Mouse (Mus musculus) spleen, adult 2 months (tissue): Measurements from ENCODE around the gene Pdzrn4. TPM values are rescaled to one million over a fixed set of nuclear protein-coding genes. Genes with fewer than 3 reads are reported as not detected.
"Not testable (repeated sequence)": the region's sequence is repeated elsewhere in the genome, so short reads cannot be mapped to it uniquely, and the experiment has no call there.

Experiments
- DNase-seq, 2 experiments: peaks; one replicate each; pipeline versions ENCODE4 v3.0.0 to v3.0.0-alpha.2; 2012 to 2021; ENCODE audit warnings: low spot score in 2 of 2, low read depth in 1 of 2
- H3K27ac ChIP-seq: fragments of 200-500 bp; 2 replicates; pipeline ENCODE4 v1.5.1; 2012; ENCODE audit warnings: low read length, inconsistent platforms; ENCODE audit not compliant: insufficient read depth
- H3K27me3 ChIP-seq: fragments of 200-500 bp; 2 replicates; pipeline ENCODE4 v1.6.1; 2012; ENCODE audit warnings: mild to moderate bottlenecking, moderate library complexity, low read length, inconsistent platforms; ENCODE audit not compliant: control insufficient read depth, insufficient read depth
- H3K36me3 ChIP-seq: fragments of 200-500 bp; 2 replicates; pipeline ENCODE4 v1.6.1; 2012; ENCODE audit warnings: mild to moderate bottlenecking, low read length, inconsistent platforms; ENCODE audit not compliant: control insufficient read depth, insufficient read depth
- H3K4me1 ChIP-seq: fragments of 200-500 bp; 2 replicates; pipeline ENCODE4 v1.6.1; 2011; ENCODE audit warnings: inconsistent platforms; ENCODE audit not compliant: control insufficient read depth, insufficient read depth, insufficient read length
- H3K4me3 ChIP-seq: fragments of 200-500 bp; 2 replicates; pipeline ENCODE4 v1.5.1; 2011; ENCODE audit warnings: mild to moderate bottlenecking, inconsistent platforms; ENCODE audit not compliant: insufficient read depth, insufficient read length; ENCODE audit errors: extremely low read depth
- CTCF ChIP-seq: fragments of 200-500 bp; IDR thresholded peaks from 2 replicates; pipeline ENCODE4 v1.5.1; 2011; ENCODE audit warnings: mild to moderate bottlenecking, inconsistent platforms; ENCODE audit not compliant: insufficient read depth, insufficient read length, insufficient replicate concordance; ENCODE audit errors: extremely low read depth
- POLR2A ChIP-seq: fragments of 200-500 bp; IDR thresholded peaks from 2 replicates; pipeline ENCODE4 v1.6.1; 2011; ENCODE audit warnings: low read depth, low read length, inconsistent platforms
- WGBS: fragments of 180-500 bp; shearing (Covaris S2); methylation state at CpG from one replicate; pipeline ENCODE4 v1.1.7; 2018; 5-methylcytosine and 5-hydroxymethylcytosine counted together
- polyA plus RNA-seq: library from polyadenylated mRNA; depleted of rRNA; stranded (reverse); fragments of >200 nt; gene quantifications from 2 replicates; pipeline ENCODE4 v1.2.3, GENCODE M21; 2012; rRNA removed

Gene Pdzrn4
- 0.02 TPM in 1 of 2 replicates, not detected in the other for polyA plus RNA-seq

DNA sequence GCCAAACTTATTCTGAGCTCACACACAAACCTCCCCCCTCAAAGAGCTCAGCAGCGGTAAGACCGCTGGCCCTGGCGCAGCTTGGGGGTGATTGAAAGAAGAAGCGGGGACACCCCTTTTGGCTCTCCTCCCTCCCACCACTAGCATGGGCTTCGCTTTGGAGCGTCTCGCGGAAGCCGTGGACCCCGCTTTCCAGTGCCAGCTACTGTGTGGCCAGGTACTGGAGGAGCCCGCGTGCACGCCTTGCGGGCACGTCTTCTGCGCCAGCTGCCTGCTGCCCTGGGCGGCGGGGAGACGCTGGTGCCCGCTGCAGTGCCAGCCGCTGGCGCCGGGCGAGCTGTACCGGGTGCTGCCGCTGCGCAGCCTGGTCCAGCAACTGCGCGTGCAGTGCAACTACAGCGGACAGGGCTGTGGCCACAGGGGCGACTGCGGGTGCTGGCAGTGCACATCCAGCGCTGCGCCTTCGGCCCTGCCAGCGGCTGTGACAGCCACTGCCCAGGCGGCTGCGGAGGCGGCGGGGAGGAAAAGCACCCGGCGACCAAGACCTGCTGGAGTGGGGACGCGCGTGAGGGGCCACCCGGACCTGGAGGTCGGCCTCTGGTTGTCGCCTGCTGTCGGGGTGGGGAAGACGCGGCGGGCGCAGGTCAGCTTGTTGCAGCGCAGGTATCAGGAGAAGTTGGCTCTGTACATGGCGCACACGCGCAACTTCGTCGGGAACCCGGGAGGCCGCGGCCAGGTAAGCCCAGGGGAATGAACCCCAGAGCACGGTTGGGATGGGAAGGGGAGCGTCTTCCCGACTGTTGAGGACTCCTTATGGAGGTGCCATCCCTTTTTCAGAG lies at the start of gene Pdzrn4:
Gene Pdzrn4, plus strand, starts transcription at position 112 of the 839 bp plus-strand sequence.
- WGBS: 6% methylated on average over 65 of the region's 65 CpGs
- no peak for DNase-seq
- no peaks in the 10 kb centered on the region; the same call in 1 of the 2 replicates for H3K4me1 ChIP-seq
- no peak within 1 kb of the TSS for H3K4me3 ChIP-seq
- H3K27me3 ChIP-seq: peaks cover 3% of the 10 kb centered on the region; the same call in 1 of the 2 replicates
- H3K36me3 ChIP-seq: no peaks in the 10 kb centered on the region
- no peak within 1 kb of the TSS for H3K27ac ChIP-seq
- no peak for TF ChIP-seq POLR2A
- TF ChIP-seq CTCF: no peak

DNA sequence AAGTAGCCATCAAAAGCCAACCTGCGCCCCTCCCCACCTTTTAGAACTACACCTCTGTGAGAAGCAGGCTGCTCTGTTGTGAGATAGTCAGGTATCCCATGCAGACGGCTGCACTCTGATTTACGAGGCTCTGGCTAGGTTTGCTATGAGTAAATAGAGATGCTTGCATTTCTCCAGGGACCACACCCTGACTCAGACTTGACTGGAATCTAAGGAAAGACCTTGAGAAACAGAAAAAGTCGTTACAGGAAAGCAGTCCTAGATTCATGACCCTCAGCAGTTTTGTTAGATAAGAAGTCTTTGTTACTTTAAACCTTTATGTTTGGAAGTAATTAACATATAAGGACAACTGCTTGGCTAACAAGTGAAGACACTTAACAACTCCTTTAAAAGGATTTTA lies 49.3 kb upstream of the Pdzrn4 start:
- no peak for DNase-seq
- Histone ChIP-seq H3K4me1 (no peaks in the 10 kb centered on the region), H3K36me3 (no peaks in the 10 kb centered on the region), H3K4me3 (no peak overlapping the region), H3K27me3 (no peaks in the 10 kb centered on the region), H3K27ac (no peak overlapping the region)
- 61% methylated on average over 4 of the region's 4 CpGs for WGBS
- no peak for TF ChIP-seq POLR2A
- TF ChIP-seq CTCF: no peak

DNA sequence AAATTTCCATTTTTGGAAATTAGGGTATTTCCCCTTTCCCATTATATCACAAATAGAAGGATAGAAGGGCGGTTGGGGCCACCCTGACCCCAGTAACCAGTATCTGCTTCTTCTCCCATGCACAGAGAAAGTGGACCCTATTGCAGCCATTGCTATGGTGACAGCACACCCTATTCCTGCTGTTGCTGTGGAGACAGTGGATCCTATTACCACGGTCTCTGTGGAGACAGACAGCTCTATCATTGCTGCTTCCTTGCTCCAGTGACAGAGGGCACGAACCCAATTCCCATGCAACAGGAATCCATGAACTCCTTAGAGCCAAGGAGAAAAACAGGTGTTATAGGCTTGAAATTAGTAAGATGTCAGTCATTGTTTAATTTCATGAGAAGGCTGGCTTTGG lies 48.8 kb upstream of the Pdzrn4 start:
- H3K4me3 ChIP-seq: no peak overlapping the region
- H3K36me3 ChIP-seq: no peaks in the 10 kb centered on the region
- TF ChIP-seq CTCF (no peak), POLR2A (no peak)
- WGBS: 71% methylated on average over 3 of the region's 3 CpGs
- no peaks in the 10 kb centered on the region for H3K4me1 ChIP-seq
- no peaks in the 10 kb centered on the region for H3K27me3 ChIP-seq
- no peak for DNase-seq
- H3K27ac ChIP-seq: no peak overlapping the region

DNA sequence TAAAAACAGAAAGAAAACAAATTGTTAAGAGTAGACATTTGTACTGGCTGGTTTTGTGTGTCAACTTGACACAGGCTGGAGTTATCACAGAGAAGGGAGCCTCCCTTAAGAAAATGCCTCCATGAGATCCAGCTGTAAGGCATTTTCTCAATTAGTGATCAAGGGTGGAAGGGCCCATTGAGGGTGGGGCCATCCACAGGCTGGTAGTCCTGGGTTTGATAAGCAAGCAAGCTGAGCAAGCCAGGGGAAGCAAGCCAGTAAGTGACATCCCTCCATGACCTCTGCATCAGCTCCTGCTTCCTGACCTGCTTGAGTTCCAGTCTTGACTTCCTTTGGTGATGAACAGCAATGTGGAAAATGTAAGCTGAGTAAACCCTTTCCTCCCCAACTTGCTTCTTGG lies 48.2 kb upstream of the Pdzrn4 start:
- not testable (repeated sequence) for DNase-seq, H3K27ac ChIP-seq

DNA sequence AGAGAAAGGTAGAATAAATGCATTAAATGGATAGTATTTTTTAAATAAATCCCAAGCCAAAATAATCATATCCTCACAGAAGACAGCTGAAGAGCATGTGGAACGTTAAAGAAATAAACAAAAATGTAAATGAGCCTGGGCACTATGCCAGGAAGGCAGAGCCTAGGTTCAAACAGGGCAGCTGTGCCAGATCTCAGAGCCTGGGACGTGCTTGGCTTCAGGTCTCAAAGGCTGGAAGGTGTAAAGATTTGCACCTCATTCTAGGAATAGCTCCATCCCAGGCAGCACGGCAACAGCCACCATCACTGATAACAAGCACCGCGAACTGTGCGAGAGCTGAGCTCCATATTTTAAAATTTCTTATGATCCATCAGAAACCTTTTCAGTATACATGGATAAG lies 32.5 kb upstream of the Pdzrn4 start:
- Histone ChIP-seq H3K27me3 (no peaks in the 10 kb centered on the region), H3K27ac (no peak overlapping the region), H3K4me3 (no peak overlapping the region), H3K36me3 (no peaks in the 10 kb centered on the region), H3K4me1 (no peaks in the 10 kb centered on the region)
- 57% methylated on average over 6 of the region's 6 CpGs for WGBS
- TF ChIP-seq POLR2A (no peak), CTCF (no peak)
- DNase-seq: no peak

More for the DNA sequence above, 48.2 kb upstream of the Pdzrn4 start:
- not testable (repeated sequence) for H3K36me3 ChIP-seq, H3K4me1 ChIP-seq, H3K4me3 ChIP-seq, H3K27me3 ChIP-seq

DNA sequence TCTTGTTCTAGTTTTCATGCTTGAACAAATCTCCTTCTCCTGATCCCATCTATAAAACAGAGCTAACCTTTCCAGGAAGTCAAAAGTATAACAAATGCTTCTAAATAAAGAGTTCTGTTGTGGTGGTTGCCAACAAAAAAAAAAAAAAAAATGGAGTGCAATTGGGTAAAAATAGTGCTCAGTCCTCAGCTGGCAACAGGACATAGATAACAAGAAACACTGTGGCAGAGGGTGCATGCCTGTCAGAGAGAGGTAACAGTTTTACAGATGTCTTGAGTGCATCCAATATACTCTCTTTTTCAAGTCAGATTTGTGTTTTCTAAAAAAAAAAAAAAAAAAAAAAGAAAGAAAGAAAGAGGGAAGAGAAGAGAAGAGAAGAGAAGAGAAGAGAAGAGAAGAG lies 32.1 kb upstream of the Pdzrn4 start:
- TF ChIP-seq CTCF (no peak), POLR2A (no peak)

DNA sequence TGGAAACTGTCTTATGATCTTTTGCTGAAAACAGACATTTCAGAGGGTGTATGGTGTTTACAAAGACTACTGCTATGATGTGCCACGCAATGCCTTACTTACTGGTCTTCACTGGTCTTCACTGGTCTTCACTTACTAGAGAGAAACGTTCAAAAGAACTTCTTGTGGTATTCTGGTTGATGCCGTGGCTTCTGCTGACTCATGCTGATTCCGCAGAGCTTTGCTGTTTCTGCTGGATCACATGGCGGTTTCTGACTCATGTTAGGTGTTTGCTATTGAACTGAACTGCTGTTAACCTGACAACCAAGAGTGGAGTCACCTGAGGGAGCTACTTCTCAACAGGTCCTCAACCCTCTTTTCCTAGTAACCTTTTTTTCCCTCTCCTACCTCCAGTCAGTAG lies 1.9 kb upstream of the Pdzrn4 start:
- Histone ChIP-seq H3K36me3 (no peaks in the 10 kb centered on the region), H3K4me3 (no peak overlapping the region), H3K27me3 (peaks cover 3% of the 10 kb centered on the region; the same call in 1 of the 2 replicates), H3K4me1 (no peaks in the 10 kb centered on the region; the same call in 1 of the 2 replicates), H3K27ac (no peak overlapping the region)
- no peak for DNase-seq
- TF ChIP-seq POLR2A: no peak
- TF ChIP-seq CTCF: no peak
- 73% methylated on average over 5 of the region's 5 CpGs for WGBS

More for the DNA sequence above, 32.1 kb upstream of the Pdzrn4 start:
- Histone ChIP-seq H3K27ac (no peak overlapping the region), H3K36me3 (no peaks in the 10 kb centered on the region), H3K4me3 (no peak overlapping the region), H3K4me1 (no peaks in the 10 kb centered on the region), H3K27me3 (no peaks in the 10 kb centered on the region)
- DNase-seq: no peak
